Mouse (Mus musculus) lung, embryonic 15.5 days (tissue): ENCODE data around the gene Nup37. TPM values are rescaled to one million over a fixed set of nuclear protein-coding genes. Genes with fewer than 3 reads are reported as not detected.

Experiments
- polyA plus RNA-seq: library from polyadenylated mRNA; unstranded; fragments of >200 nt; fragmentation: Nextera tagmentation; extraction: Ambion mirVana; gene quantifications from 2 replicates; pipeline ENCODE4 v1.2.1, GENCODE M21; 2015

Nup37 gene
- polyA plus RNA-seq, 1 experiment from 2014 or later: 90.0 TPM

Other genes with a start within 250 kb of the Nup37 start
- gene Pmch, start 55.9 kb upstream of the Nup37 start, polyA plus RNA-seq: 0.34 and 0.62 TPM in 2 replicates
- gene Parpbp, start 51 bp upstream of the Nup37 start, polyA plus RNA-seq: 16.6 and 18.1 TPM in 2 replicates
- 60.9 and 62.0 TPM in 2 replicates for gene Washc3, start 54.1 kb downstream of the Nup37 start, polyA plus RNA-seq
- gene Dram1, start 232.1 kb downstream of the Nup37 start, polyA plus RNA-seq: 71.7 and 81.0 TPM in 2 replicates
- 16.2 and 17.8 TPM in 2 replicates for gene Gnptab, start 232.1 kb downstream of the Nup37 start, polyA plus RNA-seq